Mouse (Mus musculus) liver, embryonic 14.5 days (tissue): ENCODE data around the gene Ssbp2. TPM values are rescaled to one million over a fixed set of nuclear protein-coding genes. Genes with fewer than 3 reads are reported as not detected.
A peak's percentile ranks its signal among the peaks of the same experiment; 100 is the strongest.

Experiments
- ATAC-seq: fragments of 200-750 bp; cut with Nextera tagmentation; 2 replicates; pipeline ENCODE4 v1.8.0; 2017; ENCODE audit warnings: moderate number of reproducible peaks, mild to moderate bottlenecking, moderate library complexity; ENCODE audit not compliant: insufficient read depth
- DNase-seq, 3 experiments: peaks; one replicate each; pipeline ENCODE4 v3.0.0-alpha.2; 2012 to 2013; ENCODE audit warnings: low read depth in 3 of 3, low spot score in 3 of 3
- H3K27ac ChIP-seq: fragments of 300-500 bp; sonication (generic); 2 replicates; pipeline ENCODE4 v1.5.1; 2014; ENCODE audit warnings: moderate library complexity, mild to moderate bottlenecking, control low read depth, inconsistent platforms
- H3K27me3 ChIP-seq: fragments of 300-500 bp; sonication (generic); 2 replicates; pipeline ENCODE4 v1.6.1; 2014; ENCODE audit warnings: mild to moderate bottlenecking, low read length, moderate library complexity; ENCODE audit not compliant: control insufficient read depth, insufficient read depth
- H3K36me3 ChIP-seq: fragments of 300-500 bp; sonication (generic); replicated peaks from 2 replicates; pipeline ENCODE4 v1.6.1; 2014; ENCODE audit warnings: low read depth; ENCODE audit not compliant: control insufficient read depth, insufficient read depth
- H3K4me1 ChIP-seq, 2 experiments: fragments of 200-500 bp in 1 of 2; fragments of 300-500 bp in 1 of 2; sonication (generic) in 1 of 2; replicated peaks; 2 replicates each; pipeline ENCODE4 v1.6.1; 2012 to 2014; ENCODE audit warnings: antibody characterized with exemption in 1 of 2, inconsistent platforms in 1 of 2, low read length in 1 of 2; ENCODE audit not compliant: control insufficient read depth in 2 of 2, insufficient read depth in 2 of 2
- H3K4me2 ChIP-seq: fragments of 300-500 bp; sonication (generic); 2 replicates; pipeline ENCODE4 v1.6.1; 2014; ENCODE audit warnings: low read depth, mild to moderate bottlenecking, control low read depth, moderate library complexity
- H3K4me3 ChIP-seq, 2 experiments: fragments of 200-500 bp in 1 of 2; fragments of 300-500 bp in 1 of 2; sonication (generic) in 1 of 2; 2 replicates each; pipeline ENCODE4 v1.5.1; 2012 to 2014; ENCODE audit warnings: low read depth in 2 of 2, low read length in 2 of 2, mild to moderate bottlenecking in 2 of 2, control low read depth in 1 of 2, inconsistent platforms in 1 of 2, moderate library complexity in 1 of 2; ENCODE audit not compliant: insufficient read depth in 1 of 2
- H3K9ac ChIP-seq: fragments of 300-500 bp; sonication (generic); replicated peaks from 2 replicates; pipeline ENCODE4 v1.6.1; 2014; ENCODE audit warnings: mild to moderate bottlenecking, control low read depth, moderate library complexity
- H3K9me3 ChIP-seq: fragments of 300-500 bp; sonication (generic); 2 replicates; pipeline ENCODE4 v1.6.1; 2016; ENCODE audit warnings: low read length, mixed read lengths; ENCODE audit not compliant: control insufficient read depth
- CTCF ChIP-seq: IDR thresholded peaks from 2 replicates; pipeline ENCODE4 v1.5.1; 2016; ENCODE audit warnings: antibody characterized with exemption, low read depth, control low read depth
- EP300 ChIP-seq: IDR thresholded peaks from 2 replicates; pipeline ENCODE4 v1.6.1; 2016; ENCODE audit warnings: antibody characterized with exemption, low read depth
- WGBS: fragments of 180-500 bp; shearing (Covaris S2); extraction: QIAGEN DNeasy Blood & Tissue Kit; methylation state at CpG from one replicate; pipeline ENCODE4 v1.1.7; 2014; ENCODE audit not compliant: insufficient replicate concordance; 5-methylcytosine and 5-hydroxymethylcytosine counted together
- polyA plus RNA-seq, 2 experiments: library from polyadenylated mRNA; depleted of rRNA in 1 of 2; stranded (reverse) in 1 of 2; unstranded in 1 of 2; fragments of >200 nt; fragmentation: Nextera tagmentation in 1 of 2; extraction: Ambion mirVana in 1 of 2; gene quantifications; 2 replicates each; pipeline versions ENCODE4 v1.2.1 to v1.2.3; 2012 to 2014

Ssbp2 gene
- polyA plus RNA-seq, 2 experiments = 23.7 to 43.0 TPM

DNA sequence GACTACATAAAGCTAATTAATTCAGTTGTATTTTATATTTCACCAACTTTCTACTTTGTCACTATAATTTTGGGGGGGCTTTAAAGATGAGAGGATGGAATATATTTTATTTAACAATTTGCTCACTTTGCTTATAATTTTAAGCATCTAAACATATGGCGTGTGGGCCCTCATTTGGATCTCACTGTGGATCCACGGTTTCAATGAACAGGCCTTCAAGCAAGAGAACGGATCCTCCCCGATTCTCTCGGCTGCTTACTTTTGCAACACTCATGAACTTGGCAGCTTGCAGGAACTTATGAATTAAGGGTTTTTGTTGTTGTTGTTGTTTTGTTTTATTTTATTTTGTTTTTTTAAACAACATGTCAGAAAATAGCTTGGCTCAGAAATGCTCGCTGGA lies 259.4 kb downstream of the Ssbp2 start:
- H3K4me1 ChIP-seq = no peaks in the 10 kb centered on the region
- no peaks in the 10 kb centered on the region for H3K27me3 ChIP-seq
- no peak overlapping the region for H3K9ac ChIP-seq
- no peaks in the 10 kb centered on the region for H3K9me3 ChIP-seq
- ATAC-seq = no peak
- H3K36me3 ChIP-seq = no peaks in the 10 kb centered on the region
- TF ChIP-seq EP300 (no peak), CTCF (no peak)
- WGBS = 78% methylated on average over 6 of the region's 6 CpGs
- H3K4me3 ChIP-seq = no peak overlapping the region
- DNase-seq = no peak
- H3K27ac ChIP-seq = no peak overlapping the region
- H3K4me2 ChIP-seq = no peak overlapping the region

- Histone ChIP-seq H3K4me1 (no peaks in the 10 kb centered on the region), H3K27ac (no peak overlapping the region), H3K36me3 (no peaks in the 10 kb centered on the region), H3K9ac (no peak overlapping the region), H3K4me2 (no peak overlapping the region), H3K27me3 (no peaks in the 10 kb centered on the region), H3K9me3 (no peaks in the 10 kb centered on the region), H3K4me3 (no peak overlapping the region)
- DNase-seq (no peak), ATAC-seq (peak; percentile 21; the same call in 1 of the 2 replicates)
- WGBS = 48% methylated on average over 8 of the region's 8 CpGs
- TF ChIP-seq EP300 (no peak), CTCF (peak; percentile 62)
These were observed 263.1 kb downstream of the Ssbp2 start for GRCm38 (mm10) chr13:91723108-91723735.

DNA sequence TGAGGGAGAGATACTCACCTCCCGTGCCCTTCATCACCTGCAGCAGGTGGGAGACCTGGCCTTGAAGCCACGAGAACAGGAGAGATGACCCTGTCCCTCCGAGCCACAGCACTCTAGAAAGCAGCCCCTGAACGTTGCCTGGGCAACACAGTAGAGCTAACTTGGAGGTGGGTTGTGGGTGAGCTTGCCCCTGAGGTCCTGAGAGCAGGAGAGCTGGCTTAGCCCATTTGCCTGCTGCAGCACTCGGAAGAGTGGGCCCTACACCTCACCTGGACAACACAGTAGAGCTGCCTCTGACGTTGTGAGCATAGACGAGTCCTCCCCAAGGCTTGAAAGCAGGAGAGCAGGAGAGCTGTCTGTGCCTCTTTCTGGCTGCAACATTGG lies 263.6 kb downstream of the Ssbp2 start:
- Histone ChIP-seq H3K27ac (no peak overlapping the region), H3K4me1 (no peaks in the 10 kb centered on the region), H3K36me3 (no peaks in the 10 kb centered on the region), H3K9ac (no peak overlapping the region), H3K27me3 (no peaks in the 10 kb centered on the region), H3K4me2 (no peak overlapping the region), H3K4me3 (no peak overlapping the region), H3K9me3 (no peaks in the 10 kb centered on the region)
- ATAC-seq = no peak
- no peak for DNase-seq
- 57% methylated on average over 7 of the region's 7 CpGs for WGBS
- TF ChIP-seq CTCF (no peak), EP300 (no peak)

DNA sequence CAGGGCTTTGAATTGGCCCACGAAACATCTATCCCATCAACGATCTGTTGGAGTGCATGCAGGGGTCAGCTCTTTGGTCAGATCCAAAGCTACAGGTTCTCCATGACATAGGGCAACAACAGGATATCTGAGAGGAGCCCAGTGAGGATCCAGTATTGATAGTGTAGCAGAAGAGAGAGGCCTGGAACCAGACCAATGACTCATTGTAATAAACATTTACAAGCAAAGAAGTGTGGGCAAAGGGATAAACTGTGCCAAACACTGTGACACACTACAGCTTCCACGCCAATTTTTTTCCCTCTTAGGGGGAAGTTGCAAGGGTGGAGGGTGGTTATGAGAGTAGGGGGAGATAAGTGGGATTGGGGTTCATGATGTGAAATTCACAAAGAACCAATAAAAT lies 264.1 kb downstream of the Ssbp2 start:
- WGBS = 74% methylated on average over 3 of the region's 3 CpGs
- TF ChIP-seq EP300 = no peak
- no peak for TF ChIP-seq CTCF
- no peaks in the 10 kb centered on the region for H3K9me3 ChIP-seq
- DNase-seq (no peak), ATAC-seq (no peak)
- H3K27me3 ChIP-seq = no peaks in the 10 kb centered on the region
- H3K9ac ChIP-seq = no peak overlapping the region
- H3K4me3 ChIP-seq = no peak overlapping the region
- no peak overlapping the region for H3K27ac ChIP-seq
- no peak overlapping the region for H3K4me2 ChIP-seq
- no peaks in the 10 kb centered on the region for H3K4me1 ChIP-seq
- no peaks in the 10 kb centered on the region for H3K36me3 ChIP-seq

GRCm38 (mm10) chr13:91725130-91725529 lies 265.0 kb downstream of the Ssbp2 start:
- Histone ChIP-seq H3K27ac (no peak overlapping the region), H3K36me3 (no peaks in the 10 kb centered on the region), H3K4me3 (no peak overlapping the region), H3K9ac (no peak overlapping the region), H3K27me3 (no peaks in the 10 kb centered on the region), H3K4me2 (no peak overlapping the region), H3K9me3 (no peaks in the 10 kb centered on the region), H3K4me1 (no peaks in the 10 kb centered on the region)
- ATAC-seq (no peak), DNase-seq (no peak)
- 36% methylated on average over 3 of the region's 3 CpGs for WGBS
- TF ChIP-seq EP300 = no peak
- TF ChIP-seq CTCF = no peak
